Mouse (Mus musculus) hindbrain, embryonic 15.5 days (tissue): ENCODE data around the gene Aurka. TPM values are rescaled to one million over a fixed set of nuclear protein-coding genes. Genes with fewer than 3 reads are reported as not detected.

ENCODE experiments used
- ATAC-seq: fragments of 200-750 bp; cut with Nextera tagmentation; 2 replicates; pipeline ENCODE4 v1.8.0; 2017; ENCODE audit warnings: low read depth, moderate number of reproducible peaks, moderate TSS enrichment; ENCODE audit not compliant: low FRiP score
- H3K27ac ChIP-seq: fragments of 300-500 bp; sonication (generic); replicated peaks from 2 replicates; pipeline ENCODE4 v1.5.1; 2015; ENCODE audit warnings: mild to moderate bottlenecking, inconsistent platforms
- H3K27me3 ChIP-seq: fragments of 300-500 bp; sonication (generic); 2 replicates; pipeline ENCODE4 v1.6.1; 2015; ENCODE audit warnings: control low read depth, inconsistent platforms
- H3K36me3 ChIP-seq: fragments of 300-500 bp; sonication (generic); 2 replicates; pipeline ENCODE4 v1.6.1; 2015; ENCODE audit warnings: control low read depth, inconsistent platforms
- H3K4me1 ChIP-seq: fragments of 300-500 bp; sonication (generic); replicated peaks from 2 replicates; pipeline ENCODE4 v1.6.1; 2015; ENCODE audit warnings: control low read depth, inconsistent platforms
- H3K4me2 ChIP-seq: fragments of 300-500 bp; sonication (generic); 2 replicates; pipeline ENCODE4 v1.6.1; 2015; ENCODE audit warnings: moderate library complexity, mild to moderate bottlenecking, inconsistent platforms
- H3K4me3 ChIP-seq: fragments of 300-500 bp; sonication (generic); 2 replicates; pipeline ENCODE4 v1.5.1; 2015; ENCODE audit warnings: mild to moderate bottlenecking, inconsistent platforms
- H3K9ac ChIP-seq: fragments of 300-500 bp; sonication (generic); 2 replicates; pipeline ENCODE4 v1.6.1; 2015; ENCODE audit warnings: inconsistent platforms
- H3K9me3 ChIP-seq: fragments of 300-500 bp; sonication (generic); 2 replicates; pipeline ENCODE4 v1.6.1; 2016; ENCODE audit warnings: control low read depth, inconsistent platforms
- WGBS: fragments of 180-500 bp; shearing (Covaris S2); methylation state at CpG from one replicate; pipeline ENCODE4 v1.1.7; 2015; 5-methylcytosine and 5-hydroxymethylcytosine counted together
- polyA plus RNA-seq: library from polyadenylated mRNA; unstranded; fragments of >200 nt; fragmentation: Nextera tagmentation; extraction: Ambion mirVana; gene quantifications from 2 replicates; pipeline ENCODE4 v1.2.1, GENCODE M21; 2015

The Aurka gene
- polyA plus RNA-seq, 1 experiment from 2014 or later: 21.4 TPM

GRCm38 (mm10) chr2:172311731-172312130 lies 58.6 kb downstream of the Aurka start:
- H3K4me2 ChIP-seq: no peak overlapping the region
- H3K9me3 ChIP-seq: no peaks in the 10 kb centered on the region
- no peaks in the 10 kb centered on the region for H3K36me3 ChIP-seq
- no peak overlapping the region for H3K27ac ChIP-seq
- WGBS: 83% methylated on average over 9 of the region's 9 CpGs
- H3K27me3 ChIP-seq: no peaks in the 10 kb centered on the region
- ATAC-seq: no peak
- no peaks in the 10 kb centered on the region for H3K4me1 ChIP-seq
- H3K4me3 ChIP-seq: no peak overlapping the region
- H3K9ac ChIP-seq: no peak overlapping the region

GRCm38 (mm10) chr2:172306544-172306943 lies 63.8 kb downstream of the Aurka start:
- no peaks in the 10 kb centered on the region for H3K36me3 ChIP-seq
- no peak overlapping the region for H3K4me3 ChIP-seq
- no peak overlapping the region for H3K27ac ChIP-seq
- H3K9ac ChIP-seq: no peak overlapping the region
- WGBS: 76% methylated on average over 4 of the region's 4 CpGs
- no peaks in the 10 kb centered on the region for H3K4me1 ChIP-seq
- H3K4me2 ChIP-seq: no peak overlapping the region
- ATAC-seq: no peak
- no peaks in the 10 kb centered on the region for H3K9me3 ChIP-seq
- H3K27me3 ChIP-seq: no peaks in the 10 kb centered on the region

Other genes with a start within 250 kb of the Aurka start
- 0.08 and 0.21 TPM in 2 replicates for gene Mc3r, start 122.0 kb downstream of the Aurka start, polyA plus RNA-seq
- 17.8 and 19.2 TPM in 2 replicates for gene Fam210b, start 25.0 kb downstream of the Aurka start, polyA plus RNA-seq
- 22.4 and 25.1 TPM in 2 replicates for gene Cstf1, start 146 bp upstream of the Aurka start, polyA plus RNA-seq
- gene Cass4, start 23.3 kb upstream of the Aurka start, polyA plus RNA-seq: 0.13 and 0.20 TPM in 2 replicates
- 88.8 and 93.1 TPM in 2 replicates for gene Rtf2, start 70.0 kb upstream of the Aurka start, polyA plus RNA-seq
- gene Gcnt7, start 88.1 kb upstream of the Aurka start, polyA plus RNA-seq: 1.6 and 1.8 TPM in 2 replicates
- gene Fam209, start 102.0 kb upstream of the Aurka start, polyA plus RNA-seq: 0.64 TPM in 1 of 2 replicates, not detected in the other
- 0.28 and 0.78 TPM in 2 replicates for gene Tfap2c, start 179.1 kb upstream of the Aurka start, polyA plus RNA-seq